Mouse (Mus musculus): ENCODE data around the gene Ppp1r27. TPM values are rescaled to one million over a fixed set of nuclear protein-coding genes. Genes with fewer than 3 reads are reported as not detected.

The Ppp1r27 gene
- polyA plus RNA-seq, 1 experiment = 3.3 TPM

DNA sequence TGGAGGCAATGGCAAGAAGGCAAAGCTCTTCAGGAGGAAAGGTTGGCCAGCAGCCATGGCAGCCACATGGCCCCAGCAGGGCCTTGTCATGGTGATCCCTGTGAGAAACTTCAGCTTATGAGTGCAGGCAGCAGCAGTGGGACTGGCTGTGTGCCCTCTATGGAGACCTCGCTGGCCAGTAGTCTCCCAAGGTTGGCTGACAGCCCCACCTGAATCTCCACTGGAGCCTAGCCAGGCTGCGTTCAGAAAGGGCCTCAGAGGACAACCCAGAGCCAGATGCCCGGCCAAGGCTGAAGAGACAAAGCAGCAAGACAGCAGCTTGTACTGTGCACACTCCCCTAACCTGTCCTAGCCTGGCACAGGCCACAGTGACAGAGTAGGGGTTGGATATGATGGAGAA, 12.4 kb downstream of the Ppp1r27 start:
- no peak for TF ChIP-seq POLR2A (IDR thresholded peaks at IDR 0.05; ENCODE audit: borderline replicate concordance, extremely low read depth, low read depth, low read length)
- TF ChIP-seq CTCF (IDR thresholded peaks at IDR 0.05; ENCODE audit: insufficient read depth, low read length) = no peak
- H3K4me1 ChIP-seq (ENCODE audit: control insufficient read depth, insufficient read depth, low read length) = peaks cover 14% of the 10 kb centered on the region
- peak; percentile 56 for DNase-seq
- 44% methylated on average over 3 of the region's 3 CpGs for WGBS
- no peak overlapping the region for H3K4me3 ChIP-seq (replicated peaks; ENCODE audit: extremely low read depth, low read depth, low read length)

DNA sequence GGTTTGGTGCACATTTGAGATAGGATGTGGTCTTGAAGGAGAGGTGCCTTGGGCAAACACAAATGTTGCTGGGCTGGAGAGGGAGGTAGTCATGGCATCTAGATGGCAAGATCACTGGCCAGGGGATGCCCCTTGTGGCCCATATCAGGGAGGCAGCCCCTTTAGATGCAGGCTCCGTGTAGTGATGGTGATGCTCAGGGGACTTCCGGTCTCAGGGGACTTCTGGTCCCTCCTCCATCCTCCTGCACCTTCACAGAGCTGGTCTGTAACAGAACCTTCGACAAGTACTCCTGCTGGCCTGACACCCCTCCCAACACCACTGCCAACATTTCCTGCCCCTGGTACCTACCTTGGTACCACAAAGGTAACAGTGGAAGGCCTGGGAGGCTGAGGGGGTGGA, 15.1 kb downstream of the Ppp1r27 start:
- TF ChIP-seq CTCF (IDR thresholded peaks at IDR 0.05; ENCODE audit: insufficient read depth, low read length) (no peak), POLR2A (IDR thresholded peaks at IDR 0.05; ENCODE audit: borderline replicate concordance, extremely low read depth, low read depth, low read length) (no peak)
- H3K4me3 ChIP-seq (replicated peaks; ENCODE audit: extremely low read depth, low read depth, low read length) = no peak overlapping the region
- peaks cover 16% of the 10 kb centered on the region for H3K4me1 ChIP-seq (ENCODE audit: control insufficient read depth, insufficient read depth, low read length)
- 70% methylated on average over 3 of the region's 3 CpGs for WGBS
- no peak for DNase-seq

DNA sequence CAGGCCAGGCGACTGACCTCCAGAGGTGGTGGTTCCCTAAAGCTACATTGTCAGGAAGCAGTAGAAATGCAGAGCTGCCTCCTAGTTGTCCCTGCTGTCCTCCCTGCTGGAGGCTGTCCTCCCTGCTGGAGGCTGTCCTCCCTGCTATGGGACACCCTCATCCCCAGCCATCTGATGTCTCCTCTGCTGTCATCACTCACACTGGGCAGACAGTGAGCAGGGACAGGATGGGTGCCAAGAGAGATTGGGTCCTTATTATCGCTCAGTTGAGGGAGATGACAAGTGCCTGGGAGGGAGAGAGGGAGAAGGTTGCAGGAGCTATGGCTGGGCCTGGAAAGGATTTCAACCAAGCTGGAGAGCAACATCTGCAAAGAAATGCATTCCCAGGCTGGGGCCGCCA, 15.8 kb downstream of the Ppp1r27 start:
- no peak overlapping the region for H3K4me3 ChIP-seq (replicated peaks; ENCODE audit: extremely low read depth, low read depth, low read length)
- DNase-seq = no peak
- peaks cover 18% of the 10 kb centered on the region for H3K4me1 ChIP-seq (ENCODE audit: control insufficient read depth, insufficient read depth, low read length)
- 74% methylated on average over 3 of the region's 3 CpGs for WGBS
- TF ChIP-seq POLR2A (IDR thresholded peaks at IDR 0.05; ENCODE audit: borderline replicate concordance, extremely low read depth, low read depth, low read length) (no peak), CTCF (IDR thresholded peaks at IDR 0.05; ENCODE audit: insufficient read depth, low read length) (no peak)

DNA sequence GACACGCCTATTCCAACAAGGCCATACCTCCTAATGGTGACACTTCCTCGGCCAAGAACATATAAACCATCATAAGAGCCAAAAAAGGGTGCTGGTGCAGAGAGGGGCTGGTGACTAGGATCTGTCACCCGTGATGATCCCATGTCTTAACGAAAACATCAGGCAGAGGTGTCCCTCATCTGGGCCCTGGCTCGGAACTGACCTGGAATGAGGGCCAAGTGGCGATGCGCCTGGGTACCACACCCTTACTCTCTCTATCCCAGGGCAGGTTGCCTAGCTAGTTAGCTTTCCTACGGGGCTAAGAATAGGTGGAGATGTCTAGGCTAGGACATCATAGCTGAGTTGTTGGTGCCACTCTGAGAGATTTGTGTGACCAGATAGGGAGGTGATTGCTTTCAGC, 16.8 kb downstream of the Ppp1r27 start:
- no peak for TF ChIP-seq POLR2A (IDR thresholded peaks at IDR 0.05; ENCODE audit: borderline replicate concordance, extremely low read depth, low read depth, low read length)
- no peak for TF ChIP-seq CTCF (IDR thresholded peaks at IDR 0.05; ENCODE audit: insufficient read depth, low read length)
- H3K4me3 ChIP-seq (replicated peaks; ENCODE audit: extremely low read depth, low read depth, low read length) = no peak overlapping the region
- no peak for DNase-seq
- H3K4me1 ChIP-seq (ENCODE audit: control insufficient read depth, insufficient read depth, low read length) = peaks cover 8% of the 10 kb centered on the region
- 82% methylated on average over 8 of the region's 8 CpGs for WGBS

DNA sequence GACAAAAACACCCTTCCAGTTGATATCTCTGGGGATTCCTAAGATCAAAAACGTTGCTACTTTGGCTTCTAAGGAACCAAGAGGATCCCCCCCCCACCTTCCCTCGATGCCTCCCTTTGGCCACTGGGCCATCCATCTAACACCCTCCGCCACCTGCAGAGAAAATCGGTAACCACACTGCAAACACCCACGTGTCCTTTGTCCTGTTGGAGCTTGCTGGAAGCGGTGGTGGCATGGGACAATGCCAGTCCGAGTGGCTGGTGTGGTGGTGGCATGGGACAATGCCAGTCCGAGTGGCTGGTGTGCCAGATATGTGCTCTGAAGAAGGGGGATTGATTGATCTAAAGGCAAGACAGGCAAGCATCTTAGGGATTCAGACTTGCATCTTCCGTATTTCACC, 19.3 kb downstream of the Ppp1r27 start:
- H3K4me3 ChIP-seq (replicated peaks; ENCODE audit: extremely low read depth, low read depth, low read length) = no peak overlapping the region
- WGBS = 24% methylated on average over 9 of the region's 9 CpGs
- DNase-seq = no peak
- TF ChIP-seq POLR2A (IDR thresholded peaks at IDR 0.05; ENCODE audit: borderline replicate concordance, extremely low read depth, low read depth, low read length) = no peak
- no peak for TF ChIP-seq CTCF (IDR thresholded peaks at IDR 0.05; ENCODE audit: insufficient read depth, low read length)
- peaks cover 4% of the 10 kb centered on the region; the same call in 1 of the 2 replicates for H3K4me1 ChIP-seq (ENCODE audit: control insufficient read depth, insufficient read depth, low read length)

DNA sequence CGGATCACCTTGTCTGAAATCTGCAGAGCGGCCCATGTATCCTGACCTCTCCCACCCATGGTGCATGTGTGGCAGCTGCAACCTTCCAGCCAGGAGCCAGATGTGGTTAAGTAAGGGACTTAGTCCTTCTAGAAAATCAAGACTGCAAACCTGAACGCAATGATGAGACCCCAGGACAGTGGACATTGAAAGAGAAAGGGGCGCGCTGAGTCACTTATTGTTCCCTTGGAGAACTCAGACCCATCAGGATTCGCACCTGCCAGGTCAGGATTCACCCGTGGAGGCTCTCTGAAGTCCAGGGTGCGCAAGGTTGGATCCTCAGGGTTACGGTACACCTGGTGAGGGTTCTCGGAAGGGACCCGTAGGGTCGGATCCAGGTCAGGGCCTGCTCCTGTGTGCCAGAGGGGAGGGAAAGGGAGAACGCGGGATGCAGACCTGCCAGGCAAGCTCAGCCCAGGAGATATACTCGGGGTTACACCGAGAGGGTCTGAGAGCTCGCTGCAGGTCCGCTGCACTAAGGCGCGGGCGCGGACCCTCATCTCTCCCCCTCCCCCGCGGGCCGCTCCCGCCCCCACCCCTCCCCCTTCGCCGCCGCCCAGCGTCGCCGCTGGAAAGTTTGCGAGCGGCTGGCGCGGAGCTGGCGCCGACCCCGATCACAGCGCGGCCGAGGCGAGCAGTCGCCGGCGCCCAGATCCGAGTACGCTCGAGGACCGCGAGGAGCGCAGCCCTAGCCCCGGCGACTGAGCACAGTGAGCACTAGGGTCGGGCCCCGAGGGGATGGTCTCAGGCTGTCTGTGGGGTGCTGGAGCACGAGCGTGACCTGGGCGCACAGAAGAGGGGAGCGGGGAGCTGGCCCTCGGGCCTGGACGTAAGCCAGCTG, 20.6 kb downstream of the Ppp1r27 start, which contains the start of gene Gcgr:
TSS of gene Gcgr (plus strand) at position 615 of the 880 bp plus-strand sequence.
- Histone ChIP-seq H3K4me1 (ENCODE audit: control insufficient read depth, insufficient read depth, low read length) (peaks cover 4% of the 10 kb centered on the region; the same call in 1 of the 2 replicates), H3K4me3 (replicated peaks; ENCODE audit: extremely low read depth, low read depth, low read length) (no peak within 1 kb of the TSS)
- 10% methylated on average over 58 of the region's 62 CpGs for WGBS
- no peak for TF ChIP-seq POLR2A (IDR thresholded peaks at IDR 0.05; ENCODE audit: borderline replicate concordance, extremely low read depth, low read depth, low read length)
- TF ChIP-seq CTCF (IDR thresholded peaks at IDR 0.05; ENCODE audit: insufficient read depth, low read length) = no peak
- DNase-seq = no peak

DNA sequence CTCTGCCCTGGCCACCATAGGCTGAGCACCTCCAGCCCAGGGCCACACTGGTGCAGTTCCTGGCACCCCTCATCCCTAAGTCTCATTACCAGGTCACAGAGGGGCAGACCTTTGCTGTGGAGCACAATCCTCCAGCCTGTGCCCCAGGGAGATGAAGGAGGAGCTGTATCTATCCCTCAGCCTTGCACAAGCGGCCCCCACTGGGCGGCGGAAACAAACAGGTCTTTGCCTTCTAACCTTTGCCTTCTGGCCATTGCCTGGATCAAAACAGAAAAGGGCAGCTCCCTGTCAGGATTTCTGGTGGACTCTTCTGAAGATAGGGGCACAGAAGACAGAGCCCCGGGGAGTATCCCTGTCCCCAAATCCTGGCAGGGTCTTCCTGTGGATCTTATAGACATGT, 22.0 kb downstream of the Ppp1r27 start:
- no peak overlapping the region for H3K4me3 ChIP-seq (replicated peaks; ENCODE audit: extremely low read depth, low read depth, low read length)
- DNase-seq = no peak
- H3K4me1 ChIP-seq (ENCODE audit: control insufficient read depth, insufficient read depth, low read length) = peaks cover 4% of the 10 kb centered on the region; the same call in 1 of the 2 replicates
- TF ChIP-seq CTCF (IDR thresholded peaks at IDR 0.05; ENCODE audit: insufficient read depth, low read length) (no peak), POLR2A (IDR thresholded peaks at IDR 0.05; ENCODE audit: borderline replicate concordance, extremely low read depth, low read depth, low read length) (no peak)
- 65% methylated on average over 4 of the region's 4 CpGs for WGBS

DNA sequence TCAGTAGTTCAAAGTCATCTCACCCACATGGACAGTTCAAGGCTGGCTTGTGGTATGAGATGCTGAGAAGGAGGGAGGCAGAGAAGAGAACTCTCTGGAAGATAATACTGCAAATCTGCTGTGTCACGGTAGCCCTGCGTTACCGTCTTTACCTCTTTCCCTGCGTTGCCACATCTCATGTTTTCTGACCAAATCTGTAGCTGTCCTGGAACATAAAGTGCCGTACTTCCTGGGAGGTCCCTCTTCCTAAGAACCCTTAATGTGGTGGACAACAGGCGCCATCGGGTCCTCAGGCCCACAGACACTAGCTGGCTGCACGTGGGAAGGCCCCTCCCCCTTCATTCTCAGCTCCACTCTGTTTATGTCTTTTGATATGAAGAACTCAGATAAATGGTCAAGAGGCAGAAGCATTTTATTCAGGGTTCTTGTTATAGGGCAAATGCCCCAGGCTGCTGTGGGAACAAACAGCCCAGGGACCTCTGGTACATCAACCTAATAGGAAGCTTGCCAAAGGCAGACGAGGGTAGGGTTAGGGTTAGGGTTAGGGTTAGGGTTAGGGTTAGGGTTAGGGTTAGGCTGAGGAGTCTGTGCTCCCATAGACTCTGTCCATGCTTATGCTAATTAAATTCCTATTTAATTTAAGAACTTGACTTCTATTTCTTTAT, 23.1 kb downstream of the Ppp1r27 start:
- peaks cover 4% of the 10 kb centered on the region; the same call in 1 of the 2 replicates for H3K4me1 ChIP-seq (ENCODE audit: control insufficient read depth, insufficient read depth, low read length)
- TF ChIP-seq POLR2A (IDR thresholded peaks at IDR 0.05; ENCODE audit: borderline replicate concordance, extremely low read depth, low read depth, low read length) (no peak), CTCF (IDR thresholded peaks at IDR 0.05; ENCODE audit: insufficient read depth, low read length) (no peak)
- H3K4me3 ChIP-seq (replicated peaks; ENCODE audit: extremely low read depth, low read depth, low read length) = no peak overlapping the region
- no peak for DNase-seq
- WGBS = 47% methylated on average over 9 of the region's 9 CpGs

DNA sequence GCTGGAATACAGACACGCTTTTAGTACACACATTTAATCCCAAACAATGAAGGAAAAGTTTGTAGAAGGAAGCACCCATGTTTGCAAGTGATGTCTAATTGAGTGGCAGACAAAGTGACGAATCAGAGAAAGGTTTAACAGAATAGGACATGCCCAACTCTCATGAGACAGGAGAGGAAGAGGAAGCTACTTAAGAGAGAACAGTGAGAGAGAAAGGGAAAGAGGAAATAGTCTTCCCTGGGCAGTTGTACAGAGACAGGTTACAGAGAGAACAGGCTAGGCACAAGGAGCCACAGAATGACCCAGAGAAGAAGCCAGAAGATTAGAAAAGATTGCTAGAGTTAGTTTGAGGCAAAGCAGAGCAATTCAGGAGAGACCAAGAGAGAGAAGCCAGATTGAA, 25.0 kb downstream of the Ppp1r27 start:
- WGBS = 79% methylated on average over 2 of the region's 2 CpGs
- TF ChIP-seq POLR2A (IDR thresholded peaks at IDR 0.05; ENCODE audit: borderline replicate concordance, extremely low read depth, low read depth, low read length) = no peak
- TF ChIP-seq CTCF (IDR thresholded peaks at IDR 0.05; ENCODE audit: insufficient read depth, low read length) = no peak
- Histone ChIP-seq H3K4me3 (replicated peaks; ENCODE audit: extremely low read depth, low read depth, low read length) (no peak overlapping the region), H3K4me1 (ENCODE audit: control insufficient read depth, insufficient read depth, low read length) (peaks cover 4% of the 10 kb centered on the region; the same call in 1 of the 2 replicates)
- no peak for DNase-seq

Data from lung, adult 2 months (tissue).